Mouse (Mus musculus): ENCODE measurements around the gene Unc5c.

GRCm38 (mm10) chr3:141882496-141882895, 417.5 kb downstream of the Unc5c start:
- TF ChIP-seq POLR2A (IDR thresholded peaks at IDR 0.05; ENCODE audit: low read depth, low read length) (no peak), CTCF (IDR thresholded peaks at IDR 0.05; ENCODE audit: extremely low read depth, insufficient read length, insufficient replicate concordance, low read depth, low read length) (no peak)

Measured in small intestine, adult 2 months (tissue).